Mouse (Mus musculus) kidney, embryonic 16.5 days (tissue): Measurements from ENCODE around the gene Usp36. TPM values are rescaled to one million over a fixed set of nuclear protein-coding genes. Genes with fewer than 3 reads are reported as not detected.

Experiments
- ATAC-seq: fragments of 200-750 bp; cut with Nextera tagmentation; 2 replicates; pipeline ENCODE4 v1.8.0; 2017; ENCODE audit warnings: moderate TSS enrichment; ENCODE audit not compliant: low FRiP score, low TSS enrichment
- H3K27ac ChIP-seq: fragments of 300-500 bp; sonication (generic); 2 replicates; pipeline ENCODE4 v1.5.1; 2014; ENCODE audit warnings: low read length
- H3K27me3 ChIP-seq: fragments of 300-500 bp; sonication (generic); 2 replicates; pipeline ENCODE4 v1.6.1; 2014; ENCODE audit warnings: low read length, control low read depth, mixed read lengths; ENCODE audit not compliant: insufficient read depth
- H3K36me3 ChIP-seq: fragments of 300-500 bp; sonication (generic); 2 replicates; pipeline ENCODE4 v1.6.1; 2014; ENCODE audit warnings: low read length, control low read depth, mixed read lengths; ENCODE audit not compliant: insufficient read depth
- H3K4me1 ChIP-seq: fragments of 300-500 bp; sonication (generic); 2 replicates; pipeline ENCODE4 v1.6.1; 2014; ENCODE audit warnings: low read length, control low read depth, mixed read lengths; ENCODE audit not compliant: insufficient read depth
- H3K4me2 ChIP-seq: fragments of 300-500 bp; sonication (generic); replicated peaks from 2 replicates; pipeline ENCODE4 v1.6.1; 2014; ENCODE audit warnings: low read depth, low read length
- H3K4me3 ChIP-seq: fragments of 300-500 bp; sonication (generic); 2 replicates; pipeline ENCODE4 v1.5.1; 2014; ENCODE audit warnings: mild to moderate bottlenecking, low read length
- H3K9ac ChIP-seq: fragments of 300-500 bp; sonication (generic); replicated peaks from 2 replicates; pipeline ENCODE4 v1.6.1; 2014; ENCODE audit warnings: low read length
- H3K9me3 ChIP-seq: fragments of 300-500 bp; sonication (generic); 2 replicates; pipeline ENCODE4 v1.6.1; 2016; ENCODE audit warnings: low read length, control low read depth
- WGBS: fragments of 180-500 bp; shearing (Covaris S2); extraction: QIAGEN DNeasy Blood & Tissue Kit; methylation state at CpG from one replicate; pipeline ENCODE4 v1.1.7; 2014; 5-methylcytosine and 5-hydroxymethylcytosine counted together
- polyA plus RNA-seq: library from polyadenylated mRNA; unstranded; fragments of >200 nt; fragmentation: Nextera tagmentation; extraction: Ambion mirVana; gene quantifications from 2 replicates; pipeline ENCODE4 v1.2.1, GENCODE M21; 2015

Gene Usp36
- polyA plus RNA-seq, 1 experiment from 2014 or later = 21.4 TPM

GRCm38 (mm10) chr11:118285791-118286190 is 4.3 kb downstream of the Usp36 start:
- Histone ChIP-seq H3K9ac (no peak overlapping the region), H3K27ac (no peak overlapping the region), H3K4me1 (peaks cover 14% of the 10 kb centered on the region), H3K36me3 (peaks cover 54% of the 10 kb centered on the region), H3K4me2 (no peak overlapping the region), H3K4me3 (no peak overlapping the region), H3K27me3 (no peaks in the 10 kb centered on the region), H3K9me3 (no peaks in the 10 kb centered on the region)
- no peak for ATAC-seq
- WGBS = 91% methylated on average over 13 of the region's 13 CpGs

- Histone ChIP-seq H3K27ac (no peak overlapping the region), H3K4me3 (no peak overlapping the region), H3K36me3 (peaks cover 77% of the 10 kb centered on the region), H3K4me2 (no peak overlapping the region), H3K27me3 (no peaks in the 10 kb centered on the region), H3K9ac (no peak overlapping the region), H3K4me1 (no peaks in the 10 kb centered on the region), H3K9me3 (no peaks in the 10 kb centered on the region)
- WGBS = 97% methylated on average over 3 of the region's 3 CpGs
- ATAC-seq = no peak
Observed at GRCm38 (mm10) chr11:118280218-118280617, 9.8 kb downstream of the Usp36 start.

DNA sequence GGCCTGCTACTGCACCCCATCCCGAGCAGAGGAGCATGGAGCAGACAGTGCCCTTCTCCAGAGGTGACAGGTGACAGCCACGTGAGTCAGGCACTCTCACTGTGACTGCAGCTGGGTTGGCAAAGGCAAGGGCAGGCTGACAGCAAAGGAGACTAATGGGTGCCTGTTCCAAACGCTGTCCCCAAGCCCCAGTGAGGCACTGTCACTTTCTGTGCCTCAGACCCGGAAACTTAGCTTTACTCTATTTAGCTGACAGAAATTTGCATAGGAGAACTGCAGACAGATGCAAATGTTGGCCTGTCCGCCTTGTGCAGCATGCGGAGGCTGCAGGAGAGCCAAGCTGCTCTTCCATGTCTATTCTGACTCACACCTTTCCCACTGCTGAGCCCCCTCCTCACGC is 13.7 kb downstream of the Usp36 start:
- Histone ChIP-seq H3K27ac (no peak overlapping the region), H3K27me3 (no peaks in the 10 kb centered on the region), H3K4me3 (no peak overlapping the region), H3K9ac (no peak overlapping the region), H3K4me1 (no peaks in the 10 kb centered on the region), H3K9me3 (no peaks in the 10 kb centered on the region), H3K4me2 (no peak overlapping the region), H3K36me3 (peaks cover 76% of the 10 kb centered on the region)
- ATAC-seq = no peak
- 80% methylated on average over 7 of the region's 7 CpGs for WGBS

DNA sequence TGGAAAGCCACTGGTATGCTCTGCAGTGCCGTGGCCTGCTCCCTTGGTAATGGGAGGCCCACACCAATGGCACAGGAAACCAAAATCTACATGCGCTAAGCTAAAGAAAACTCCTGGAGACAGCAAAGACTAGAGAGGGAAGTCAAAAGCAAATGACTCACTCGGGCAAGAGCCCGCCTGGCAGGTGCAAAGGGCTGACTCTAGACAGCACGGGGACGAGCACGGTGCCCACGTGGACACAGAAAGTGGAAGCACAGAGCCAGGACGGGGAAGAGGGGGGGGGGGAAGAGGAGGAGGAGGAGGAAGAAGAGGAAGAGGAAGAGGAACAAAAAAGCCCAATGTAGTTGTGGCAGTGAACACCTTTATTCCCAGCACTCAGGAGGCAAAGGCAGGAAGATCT is 15.0 kb downstream of the Usp36 start:
- no peak overlapping the region for H3K4me3 ChIP-seq
- WGBS = 96% methylated on average over 9 of the region's 9 CpGs
- no peaks in the 10 kb centered on the region for H3K9me3 ChIP-seq
- no peaks in the 10 kb centered on the region for H3K27me3 ChIP-seq
- H3K36me3 ChIP-seq = peaks cover 82% of the 10 kb centered on the region
- no peak overlapping the region for H3K9ac ChIP-seq
- H3K4me2 ChIP-seq = no peak overlapping the region
- ATAC-seq = no peak
- H3K4me1 ChIP-seq = no peaks in the 10 kb centered on the region
- no peak overlapping the region for H3K27ac ChIP-seq

DNA sequence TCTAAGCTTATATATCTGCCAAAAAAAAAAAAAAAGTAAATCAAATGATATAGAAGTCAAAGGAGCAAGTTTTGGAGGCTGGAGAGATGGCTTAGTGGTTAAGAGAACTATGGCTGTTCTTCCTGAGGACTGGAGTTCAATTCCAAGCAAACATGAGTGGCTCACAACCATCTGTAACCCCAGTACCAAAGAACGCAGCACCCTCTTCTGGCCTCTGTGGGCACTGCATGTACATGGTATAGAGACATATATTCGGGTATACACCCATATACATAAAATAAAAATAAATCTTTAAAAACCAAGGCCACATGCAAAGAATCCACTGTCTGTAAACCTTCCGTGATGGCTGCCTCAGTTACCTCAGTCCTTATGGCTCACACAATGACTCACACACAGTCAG is 20.2 kb downstream of the Usp36 start:
- Histone ChIP-seq H3K36me3 (peaks cover 85% of the 10 kb centered on the region), H3K9me3 (no peaks in the 10 kb centered on the region), H3K27ac (no peak overlapping the region), H3K4me3 (no peak overlapping the region), H3K4me2 (no peak overlapping the region), H3K27me3 (no peaks in the 10 kb centered on the region), H3K4me1 (no peaks in the 10 kb centered on the region), H3K9ac (no peak overlapping the region)
- ATAC-seq = no peak
- WGBS = 93% methylated on average over 3 of the region's 3 CpGs

DNA sequence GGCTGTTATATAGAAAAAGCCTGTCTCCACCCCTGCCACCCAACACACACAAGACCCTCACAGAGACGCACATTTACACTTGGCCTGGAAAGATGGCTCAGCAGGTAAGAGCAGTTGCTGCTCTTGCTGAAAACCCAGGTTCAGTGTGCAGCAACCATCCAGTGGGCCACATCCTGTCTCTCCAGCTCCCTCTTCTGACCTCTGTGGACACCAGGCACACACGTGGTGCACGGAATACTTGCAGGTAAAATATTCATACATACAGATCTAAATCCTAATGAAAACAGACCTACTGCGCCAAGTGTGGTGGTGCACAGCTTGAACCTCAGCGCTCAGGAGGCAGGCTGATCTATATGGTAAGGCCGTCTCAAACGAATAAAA is 23.4 kb downstream of the Usp36 start:
- 84% methylated on average over 7 of the region's 7 CpGs for WGBS
- H3K27me3 ChIP-seq = no peaks in the 10 kb centered on the region
- ATAC-seq = no peak
- H3K9me3 ChIP-seq = no peaks in the 10 kb centered on the region
- H3K4me1 ChIP-seq = no peaks in the 10 kb centered on the region
- no peak overlapping the region for H3K4me2 ChIP-seq
- H3K9ac ChIP-seq = no peak overlapping the region
- H3K36me3 ChIP-seq = peaks cover 85% of the 10 kb centered on the region
- H3K4me3 ChIP-seq = no peak overlapping the region
- no peak overlapping the region for H3K27ac ChIP-seq

GRCm38 (mm10) chr11:118266044-118266665 is 23.9 kb downstream of the Usp36 start:
- 80% methylated on average over 10 of the region's 10 CpGs for WGBS
- Histone ChIP-seq H3K27ac (no peak overlapping the region), H3K9me3 (no peaks in the 10 kb centered on the region), H3K36me3 (peaks cover 84% of the 10 kb centered on the region), H3K9ac (no peak overlapping the region), H3K4me2 (no peak overlapping the region), H3K4me1 (no peaks in the 10 kb centered on the region), H3K27me3 (no peaks in the 10 kb centered on the region), H3K4me3 (no peak overlapping the region)
- ATAC-seq = no peak

- H3K36me3 ChIP-seq = peaks cover 85% of the 10 kb centered on the region
- H3K9ac ChIP-seq = no peak overlapping the region
- WGBS = 64% methylated on average over 11 of the region's 11 CpGs
- H3K9me3 ChIP-seq = no peaks in the 10 kb centered on the region
- no peak overlapping the region for H3K4me3 ChIP-seq
- no peak overlapping the region for H3K27ac ChIP-seq
- no peak overlapping the region for H3K4me2 ChIP-seq
- no peaks in the 10 kb centered on the region for H3K27me3 ChIP-seq
- H3K4me1 ChIP-seq = no peaks in the 10 kb centered on the region
- no peak for ATAC-seq
Observed at GRCm38 (mm10) chr11:118265621-118266020, 24.4 kb downstream of the Usp36 start.

- Histone ChIP-seq H3K4me1 (no peaks in the 10 kb centered on the region), H3K27ac (no peak overlapping the region), H3K27me3 (no peaks in the 10 kb centered on the region), H3K9me3 (no peaks in the 10 kb centered on the region), H3K9ac (no peak overlapping the region), H3K4me2 (no peak overlapping the region), H3K36me3 (peaks cover 85% of the 10 kb centered on the region), H3K4me3 (no peak overlapping the region)
- no peak for ATAC-seq
- WGBS = 95% methylated on average over 5 of the region's 5 CpGs
Observed at GRCm38 (mm10) chr11:118263146-118263545, 26.9 kb downstream of the Usp36 start.

- whole genome bisulfite sequencing = 83% methylated on average over 8 of the region's 8 CpGs
- no peak overlapping the region for H3K4me3 ChIP-seq
- no peak overlapping the region for H3K4me2 ChIP-seq
- H3K9me3 ChIP-seq = no peaks in the 10 kb centered on the region
- H3K27me3 ChIP-seq = no peaks in the 10 kb centered on the region
- H3K9ac ChIP-seq = no peak overlapping the region
- no peaks in the 10 kb centered on the region for H3K4me1 ChIP-seq
- H3K27ac ChIP-seq = no peak overlapping the region
- no peak for ATAC-seq
- peaks cover 74% of the 10 kb centered on the region for H3K36me3 ChIP-seq
Observed at GRCm38 (mm10) chr11:118260081-118260480, 30.0 kb downstream of the Usp36 start.
